In genomic region chr13:90922751-90923612, GRCm38 (mm10) we compare ENCODE assay signal across 8 mouse cellular contexts. TPM values are rescaled to one million over a fixed set of nuclear protein-coding genes. Genes with fewer than 3 reads are reported as not detected.
DNase-seq lines count a peak whose midpoint lies in the region; ATAC-seq lines count a peak whose summit lies in the region.

Gene Rps23 (plus strand): TSS chr13:90922958.

- peak; percentile 89 for ATAC-seq in inflammation-experienced regulatory T-cells, adult 6 months
- peak; percentile 72 for ATAC-seq in megakaryocyte-erythroid progenitor cell, adult 5-6 weeks (replicated peaks; ENCODE audit: low FRiP score, low TSS enrichment, poor library complexity, severe bottlenecking)

- DNase-seq in adrenal gland, adult (ENCODE audit: inconsistent age in 2 of 2, low spot score in 1 of 2) = peak; percentile 92 to 97
- DNase-seq in embryo, embryonic 10.5 days (ENCODE audit: low spot score) = peak; percentile 96
- DNase-seq in gastrocnemius, postnatal 14 days = peak; percentile 89
- DNase-seq in left cerebral cortex, postnatal 10 days (ENCODE audit: extremely low spot score in 1 of 2, low spot score in 2 of 2) = peak; percentile 79 to 92
- peak; percentile 86 for DNase-seq in right cerebral cortex, postnatal 25 days
- peak; percentile 83 to 88 for DNase-seq in urinary bladder, postnatal 4 days (ENCODE audit: low spot score in 2 of 2)

- intact Hi-C loops in gastrocnemius, postnatal 14 days (cut with DNase I; ENCODE audit: low total_unique reads) = no loop called here
- intact Hi-C loops in left cerebral cortex, postnatal 10 days (cut with DNase I) = no loop called here

RNA-seq across cellular contexts. Expression of gene Rps23, which starts in this region (rescaled TPM):
- total RNA-seq in gastrocnemius, postnatal 14 days (2021) = 100 to 1,000 TPM; 256 TPM
- 1,000 to 10,000 TPM in 2 of 3 experiments, 100 to 1,000 TPM in 1; 794 to 1,408 (median 1,278) TPM for polyA plus RNA-seq in inflammation-experienced regulatory T-cells, adult 6 months (2017; shearing (Covaris generic))
- 100 to 1,000 TPM; 233 to 256 TPM for total RNA-seq in left cerebral cortex, postnatal 10 days (2021)
- total RNA-seq in megakaryocyte-erythroid progenitor cell, adult 5-6 weeks (2014; fragmentation: Nextera tagmentation) = 3,965 and 4,066 TPM in 2 replicates
- total RNA-seq in megakaryocyte-erythroid progenitor cell, adult 5-6 weeks (2017) = 2,270 and 3,048 TPM in 2 replicates

Comparison
In these comparisons a context has a peak if more than half of its experiments do, and no peak if none do; other contexts are left out.
1. Peak in every context shown above with its lines: DNase-seq and ATAC-seq.
2. RNA of gene Rps23 (total RNA-seq): 2,270 to 4,066 TPM in megakaryocyte-erythroid progenitor cell, adult 5-6 weeks; 256 TPM in gastrocnemius, postnatal 14 days and 233 to 256 TPM in left cerebral cortex, postnatal 10 days; every median in the first group is over 4 times any median in the second.